Mouse (Mus musculus): Measurements from ENCODE around the gene Plcl2. TPM values are rescaled to one million over a fixed set of nuclear protein-coding genes. Genes with fewer than 3 reads are reported as not detected.

Plcl2 gene
- polyA plus RNA-seq, 1 experiment from 2014 or later, result 6.0 TPM

Other genes starting within 250 kb of the Plcl2 start
- gene Dazl, start 215.8 kb upstream of the Plcl2 start, polyA plus RNA-seq (2016; fragmentation: Nextera tagmentation; extraction: Ambion mirVana), result 0.52 TPM in 1 of 2 replicates, not detected in the other

Measured in embryonic facial prominence, embryonic 10.5 days (tissue).